11 mouse cellular contexts compared by ENCODE assay signal in genomic region chr12:29639543-29640196, GRCm38 (mm10).
DNase-seq lines count a peak whose midpoint lies in the region; ATAC-seq and TF ChIP-seq lines count a peak whose summit lies in the region.
"Had no signal": no experiment of that assay in that cellular context is flagged by ENCODE, and none has a peak within 500 bp of the region (broad histone marks: within the 10 kb centered on the region; RNA-seq: fewer than 3 reads in every experiment).

No protein-coding gene starts in this region.

- peaks cover 5% of the 10 kb centered on the region; the same call in 1 of the 2 replicates for H3K36me3 ChIP-seq in forebrain, embryonic 14.5 days (ENCODE audit: control insufficient read depth, insufficient read depth, low read length)
- H3K36me3 ChIP-seq in limb, embryonic 10.5 days = no peaks in the 10 kb centered on the region
- H3K36me3 ChIP-seq in neural tube, embryonic 13.5 days = peaks cover 6% of the 10 kb centered on the region; the same call in 1 of the 2 replicates
- H3K36me3 ChIP-seq: liver, embryonic 15.5 days had no signal

- H3K4me3 ChIP-seq in layer of hippocampus, adult 2 months = no peak overlapping the region
- H3K4me3 ChIP-seq in forebrain, embryonic 14.5 days (ENCODE audit: low read depth, low read length) = no peak overlapping the region
- no peak overlapping the region for H3K4me3 ChIP-seq in limb, embryonic 10.5 days
- H3K4me3 ChIP-seq in neural tube, embryonic 13.5 days = no peak overlapping the region
- H3K4me3 ChIP-seq: liver, embryonic 15.5 days had no signal

- no peak for DNase-seq in layer of hippocampus, adult 2 months (ENCODE audit: low spot score in 2 of 2)
- DNase-seq in layer of hippocampus, postnatal 10 days (ENCODE audit: low spot score in 2 of 2) = no peak
- peak; percentile 66 for DNase-seq in forebrain, embryonic 14.5 days (ENCODE audit: low spot score)
- peak; percentile 66 for DNase-seq in limb, embryonic 10.5 days (ENCODE audit: low spot score)
- DNase-seq in yolk sac, embryonic 10.5 days (ENCODE audit: low spot score) = no peak
- DNase-seq in spleen, postnatal 14 days (ENCODE audit: low spot score in 2 of 2) = no peak
- no peak for DNase-seq in thymus, postnatal 14 days
- DNase-seq: cerebellum, postnatal 36 days; kidney, adult 9 months had no signal

- 64% methylated on average over 11 of the region's 11 CpGs for WGBS in forebrain, embryonic 14.5 days
- WGBS in limb, embryonic 10.5 days = 43% methylated on average over 11 of the region's 11 CpGs
- 34% methylated on average over 11 of the region's 11 CpGs for WGBS in neural tube, embryonic 13.5 days

- no peak overlapping the region for H3K4me2 ChIP-seq in forebrain, embryonic 14.5 days (ENCODE audit: low read length)
- no peak overlapping the region for H3K4me2 ChIP-seq in neural tube, embryonic 13.5 days
- H3K4me2 ChIP-seq: liver, embryonic 15.5 days had no signal

- no peak overlapping the region for H3K9ac ChIP-seq in forebrain, embryonic 14.5 days (ENCODE audit: low read length)
- H3K9ac ChIP-seq in neural tube, embryonic 13.5 days = no peak overlapping the region
- H3K9ac ChIP-seq: liver, embryonic 15.5 days had no signal

- no peaks in the 10 kb centered on the region for H3K27me3 ChIP-seq in forebrain, embryonic 14.5 days (replicated peaks; ENCODE audit: control insufficient read depth, insufficient read depth, low read length)
- H3K27me3 ChIP-seq in limb, embryonic 10.5 days (ENCODE audit: low read depth, poor library complexity, severe bottlenecking) = no peaks in the 10 kb centered on the region
- no peaks in the 10 kb centered on the region for H3K27me3 ChIP-seq in neural tube, embryonic 13.5 days
- H3K27me3 ChIP-seq: liver, embryonic 15.5 days had no signal

- H3K9me3 ChIP-seq in forebrain, embryonic 14.5 days (replicated peaks; ENCODE audit: control insufficient read depth, low read length) = no peaks in the 10 kb centered on the region
- no peaks in the 10 kb centered on the region for H3K9me3 ChIP-seq in limb, embryonic 10.5 days (replicated peaks)
- no peaks in the 10 kb centered on the region for H3K9me3 ChIP-seq in neural tube, embryonic 13.5 days
- H3K9me3 ChIP-seq: liver, embryonic 15.5 days had no signal

- peak; percentile 70 for ATAC-seq in forebrain, embryonic 14.5 days
- ATAC-seq in neural tube, embryonic 13.5 days (ENCODE audit: low read depth) = 0 out of 2 replicates have a peak, but pooled peaks have one; percentile 32

- TF ChIP-seq CTCF in layer of hippocampus, adult 2 months (conservative IDR thresholded peaks at IDR 0.05) = no peak

- H3K27ac ChIP-seq in layer of hippocampus, adult 2 months = peak overlapping the region; percentile 82
- peak overlapping the region; percentile 76 for H3K27ac ChIP-seq in forebrain, embryonic 14.5 days (ENCODE audit: low read depth, low read length)
- H3K27ac ChIP-seq in limb, embryonic 10.5 days = 0 out of 2 replicates have a peak overlapping the region, but pooled peaks have one; percentile 14
- peak overlapping the region; percentile 74 for H3K27ac ChIP-seq in neural tube, embryonic 13.5 days (replicated peaks)
- H3K27ac ChIP-seq: liver, embryonic 15.5 days had no signal

- peaks cover 12% of the 10 kb centered on the region for H3K4me1 ChIP-seq in forebrain, embryonic 14.5 days (ENCODE audit: control insufficient read depth, insufficient read depth, low read length)
- peaks cover 32% of the 10 kb centered on the region for H3K4me1 ChIP-seq in limb, embryonic 10.5 days
- H3K4me1 ChIP-seq in neural tube, embryonic 13.5 days (replicated peaks) = peaks cover 54% of the 10 kb centered on the region
- H3K4me1 ChIP-seq: liver, embryonic 15.5 days had no signal

Comparison
In these comparisons a context has a peak if more than half of its experiments do, and no peak if none do; other contexts are left out.
1. DNase-seq: peak in forebrain, embryonic 14.5 days (single experiment) and limb, embryonic 10.5 days (single experiment); none in layer of hippocampus, adult 2 months (0 of 2), layer of hippocampus, postnatal 10 days (0 of 2), yolk sac, embryonic 10.5 days (single experiment), spleen, postnatal 14 days (0 of 2) and thymus, postnatal 14 days (single experiment).
2. H3K27ac ChIP-seq: peak in every context shown above with its lines; median percentile 82 in layer of hippocampus, adult 2 months; 76 in forebrain, embryonic 14.5 days; 74 in neural tube, embryonic 13.5 days; 14 in limb, embryonic 10.5 days.